Mouse (Mus musculus): ENCODE results near the gene Galnt16.
A peak's percentile ranks its signal among the peaks of the same experiment; 100 is the strongest.

Gene Galnt16

GRCm38 (mm10) chr12:80601597-80602269 lies 83.7 kb downstream of the Galnt16 start:
- peak; percentile 41 to 56 for DNase-seq

DNA sequence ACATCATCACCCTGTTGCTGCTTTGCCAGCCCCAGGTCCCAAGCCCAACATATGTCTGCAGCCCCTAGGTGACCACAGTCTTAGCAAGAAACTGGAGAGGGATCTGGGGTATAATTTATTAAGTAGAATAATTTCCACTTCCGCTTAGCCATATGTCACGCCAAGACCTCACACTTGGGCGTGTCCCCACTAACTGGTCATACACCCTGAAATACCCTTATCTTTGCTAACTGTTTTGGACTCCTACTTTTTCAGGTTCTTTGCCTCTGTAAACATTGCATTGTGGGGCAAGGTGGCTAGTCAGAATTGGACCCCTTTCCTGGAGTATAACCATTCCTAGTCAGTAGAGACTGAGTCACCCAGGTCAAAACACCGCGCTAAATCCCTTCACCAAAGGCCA lies 84.4 kb downstream of the Galnt16 start:
- no peak for DNase-seq

GRCm38 (mm10) chr12:80603566-80603965 lies 85.5 kb downstream of the Galnt16 start:
- peak; percentile 64 to 76 for DNase-seq

- DNase-seq, result no peak
These were observed 86.1 kb downstream of the Galnt16 start for GRCm38 (mm10) chr12:80604218-80604617.

DNA sequence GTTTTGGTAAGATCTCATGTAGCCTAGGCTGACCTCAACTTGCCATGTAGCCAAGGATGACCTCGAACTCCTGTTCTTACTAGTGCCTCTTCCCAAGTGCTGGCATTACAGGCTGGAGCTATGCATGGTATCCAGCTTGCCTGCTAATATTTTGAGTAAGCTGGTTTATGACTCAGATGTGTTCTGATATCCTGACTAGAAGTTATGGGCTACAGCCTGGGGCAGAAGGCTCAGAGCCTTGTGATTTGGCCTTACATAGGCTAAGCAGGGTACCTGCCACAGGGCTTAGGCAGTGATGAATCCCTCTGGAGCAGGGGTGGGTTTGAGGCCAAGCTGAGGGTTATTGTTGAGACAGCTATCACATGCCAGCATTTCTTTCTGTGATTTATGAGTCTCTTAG lies 90.5 kb downstream of the Galnt16 start:
- DNase-seq, result no peak

DNA sequence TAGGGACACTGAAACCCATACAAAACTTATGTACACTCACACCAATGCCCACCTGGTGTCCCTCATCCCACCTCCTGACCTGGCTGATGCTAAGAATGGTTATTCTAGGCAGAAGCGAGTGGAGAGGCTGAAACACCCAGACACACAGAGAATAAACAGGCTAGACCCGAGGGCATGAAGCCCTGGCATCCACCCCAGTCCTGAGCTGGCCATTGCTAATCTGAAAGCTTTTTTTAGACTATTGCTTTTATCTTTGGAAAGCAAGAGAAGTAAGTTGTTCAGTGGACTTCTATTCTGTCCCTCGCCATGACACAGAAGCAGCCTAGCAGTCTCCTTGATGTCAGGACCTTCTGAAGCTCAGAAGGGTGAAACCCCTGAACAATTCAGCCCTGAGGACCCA lies 91.9 kb downstream of the Galnt16 start:
- no peak for DNase-seq

DNA sequence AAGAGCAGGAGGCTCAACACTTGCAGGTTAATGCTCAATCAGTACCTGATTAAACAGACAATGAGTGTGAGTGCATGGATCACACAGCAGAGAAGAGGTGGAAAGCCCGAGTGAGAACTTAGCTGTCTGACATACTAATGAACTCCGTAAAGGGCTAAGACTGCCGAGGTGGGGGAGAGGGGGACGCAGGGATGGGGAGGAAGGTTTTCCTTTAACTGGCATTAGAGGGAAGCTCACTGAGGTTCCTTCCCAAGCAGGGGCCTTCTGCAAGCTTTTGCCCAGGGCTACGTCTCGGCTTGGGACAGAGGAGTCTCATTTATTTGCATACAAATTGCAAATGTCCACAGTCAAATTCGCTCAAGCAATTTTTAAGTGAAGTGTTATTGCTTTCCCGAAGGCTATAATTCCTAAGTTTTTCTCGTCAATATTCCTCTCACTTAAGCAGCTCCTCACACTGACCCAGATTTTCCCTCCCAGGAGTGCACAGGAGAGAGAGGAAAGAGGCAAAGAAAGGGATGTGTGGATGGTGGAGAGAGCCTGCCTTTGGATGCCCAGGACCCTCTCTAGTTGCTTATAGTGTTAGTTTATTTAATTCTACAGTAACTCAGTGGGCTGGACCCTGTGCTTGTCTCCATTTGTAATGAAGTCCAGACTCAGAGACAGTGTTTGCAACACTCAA lies 94.2 kb downstream of the Galnt16 start:
- DNase-seq, result no peak

DNA sequence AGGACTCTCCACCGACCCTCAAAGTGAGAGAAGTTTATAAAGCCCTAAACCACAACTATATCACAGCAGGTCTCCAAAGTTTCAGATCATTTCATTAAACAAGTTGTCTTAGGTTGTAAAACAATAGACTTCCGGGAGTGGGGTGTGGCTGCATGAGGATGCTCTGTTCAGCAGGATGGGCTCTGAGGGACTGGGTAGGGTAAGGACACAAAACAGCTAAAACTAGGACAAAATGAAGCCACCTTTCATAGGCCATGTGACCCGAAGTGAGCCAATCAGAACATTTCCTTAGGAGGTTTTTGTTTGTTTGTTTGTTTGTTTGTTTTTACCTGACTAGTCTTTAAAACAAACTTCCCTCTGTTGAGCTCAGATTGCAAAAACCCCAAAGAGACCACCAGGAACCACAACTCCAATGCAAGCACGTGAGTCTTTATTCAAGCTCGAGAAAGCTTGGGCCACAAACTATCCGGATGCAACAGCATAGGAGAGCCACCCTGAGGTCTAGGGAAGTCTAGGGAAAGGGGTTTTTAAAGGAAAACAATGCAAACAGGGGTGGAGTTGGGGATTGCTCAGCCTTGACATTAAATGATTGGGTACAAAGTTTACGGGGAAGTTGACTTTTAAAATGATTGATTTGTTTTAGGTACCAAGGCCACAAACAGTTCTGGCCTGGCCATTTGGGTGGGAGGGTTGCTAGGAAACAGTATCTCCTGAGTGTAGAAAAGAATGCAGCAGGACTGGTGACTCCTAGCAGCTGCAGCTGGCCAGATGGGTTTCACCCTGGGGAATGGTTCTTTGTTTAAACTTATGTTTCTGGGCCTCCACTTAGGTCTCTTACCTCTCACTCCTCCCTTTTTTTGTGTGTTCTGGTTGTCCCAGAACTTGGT lies 97.5 kb downstream of the Galnt16 start:
- DNase-seq, result no peak

- no peak for DNase-seq
These were observed 102.4 kb downstream of the Galnt16 start for GRCm38 (mm10) chr12:80620501-80620900.

DNA sequence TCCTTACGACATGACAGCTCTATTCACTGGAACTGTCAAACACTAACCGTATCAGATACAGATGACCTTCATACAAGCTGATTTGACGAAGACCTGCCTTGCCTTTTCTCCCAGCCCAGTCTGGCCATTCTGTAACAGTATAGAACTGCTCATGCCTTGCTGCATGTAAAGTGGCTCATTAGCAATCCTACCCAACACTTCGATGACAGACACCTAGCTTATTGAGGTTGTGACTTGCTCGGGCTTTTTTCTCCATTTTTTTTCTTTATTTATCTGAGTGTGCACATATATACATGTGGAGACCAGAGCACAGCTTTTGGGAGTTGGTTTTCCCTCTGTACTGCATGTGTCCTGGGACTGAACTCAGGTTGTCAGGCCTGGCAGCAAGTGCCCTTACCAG lies 113.7 kb downstream of the Galnt16 start:
- no peak for DNase-seq

DNA sequence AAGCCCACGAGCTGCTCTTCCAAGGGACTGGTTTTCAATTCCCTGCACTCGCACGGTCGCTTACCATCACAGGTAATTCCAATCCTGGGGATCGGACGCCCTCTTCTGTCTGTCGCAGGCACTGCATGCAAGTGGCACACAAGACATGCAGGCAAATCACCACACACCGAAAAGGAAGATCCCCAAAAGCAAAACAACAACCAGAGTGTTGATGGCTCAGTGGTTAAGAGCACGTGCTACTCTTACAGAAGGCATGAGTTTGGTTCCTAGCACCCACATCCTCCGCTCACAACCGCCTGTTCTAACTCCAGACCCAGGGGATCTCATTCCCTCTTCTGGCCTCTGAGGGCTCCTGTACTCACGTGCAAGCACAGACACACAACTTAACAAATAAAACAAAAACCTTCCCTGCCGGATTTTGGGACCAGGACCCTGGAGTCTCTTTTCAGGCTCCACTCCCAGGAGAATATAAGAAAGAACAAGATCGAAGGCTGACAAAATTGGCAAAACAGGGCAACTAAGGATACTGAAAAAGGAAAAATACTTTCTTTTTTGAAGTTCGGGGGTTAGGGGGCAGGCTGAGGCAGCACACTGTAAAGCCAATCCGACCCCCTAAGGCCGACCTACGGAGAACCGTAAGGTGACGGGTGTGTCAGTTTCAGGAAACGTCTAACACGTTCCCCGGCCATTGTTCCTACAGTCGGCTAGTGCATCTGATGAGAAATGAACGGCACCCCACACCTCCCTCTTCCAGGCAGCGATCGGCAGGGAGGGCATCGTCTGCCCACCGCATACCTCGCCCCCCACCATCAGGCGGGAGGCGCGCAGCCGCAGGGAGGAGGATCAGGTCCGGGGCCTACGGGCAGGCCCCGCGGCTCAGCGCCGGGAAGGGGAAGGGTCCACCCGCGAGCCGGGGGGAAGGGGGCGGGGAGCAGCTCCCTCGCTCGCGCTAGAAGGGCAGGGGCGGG lies 124.9 kb downstream of the Galnt16 start:
- DNase-seq, result peak; percentile 66 to 76

DNA sequence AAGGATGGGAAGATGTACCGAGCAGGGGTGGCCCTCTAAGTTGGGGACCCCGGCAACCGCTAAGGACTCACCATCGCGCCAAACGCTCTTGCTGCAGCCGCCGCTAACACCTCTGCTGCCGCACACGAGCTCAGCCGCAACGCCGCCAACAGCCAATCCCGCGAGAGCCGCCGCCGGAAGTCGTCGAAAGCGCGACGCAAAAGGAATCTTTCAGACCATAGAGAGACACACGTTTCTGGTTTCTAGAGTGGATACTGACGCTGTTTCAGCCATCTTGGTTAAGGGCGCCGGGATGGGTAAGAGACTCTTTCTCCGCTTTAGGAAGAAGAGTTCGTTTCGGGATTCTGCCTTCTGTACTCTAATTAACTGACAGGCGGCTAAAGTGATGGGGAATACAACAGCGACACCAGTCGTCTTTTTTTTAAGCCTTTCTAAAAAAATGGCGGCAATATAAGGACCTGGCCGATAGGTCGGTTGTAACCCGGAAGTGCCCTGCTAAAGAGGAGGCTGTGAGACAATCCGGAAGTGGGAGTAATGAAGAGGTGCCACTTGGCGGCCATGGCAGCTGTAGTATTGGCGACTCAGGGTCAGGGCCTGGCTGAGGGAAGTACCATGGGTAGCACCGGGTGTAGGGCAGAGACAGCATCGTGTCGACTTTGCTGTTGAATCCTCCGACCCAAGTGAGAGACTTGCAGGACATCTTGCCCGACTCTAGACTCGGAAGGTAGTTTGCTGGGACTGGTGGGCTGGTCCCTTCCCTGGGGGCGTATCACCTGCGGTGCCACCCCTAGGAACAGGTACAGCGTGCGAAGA lies 125.8 kb downstream of the Galnt16 start, which contains the start of the genes Slc39a9 and Erh:
Slc39a9 (plus strand) TSS at position 191 of the 813 bp plus-strand sequence.
Erh (minus strand) TSS at position 649 of the 813 bp plus-strand sequence.
- DNase-seq, result peak; percentile 94 to 96

- DNase-seq, result no peak
These were observed 126.4 kb downstream of the Galnt16 start for GRCm38 (mm10) chr12:80644506-80644868.

- no peak for DNase-seq
These were observed 128.3 kb downstream of the Galnt16 start for GRCm38 (mm10) chr12:80646377-80646776.

GRCm38 (mm10) chr12:80653951-80654658 lies 136.0 kb downstream of the Galnt16 start:
- peak; percentile 34 to 46 for DNase-seq

DNA sequence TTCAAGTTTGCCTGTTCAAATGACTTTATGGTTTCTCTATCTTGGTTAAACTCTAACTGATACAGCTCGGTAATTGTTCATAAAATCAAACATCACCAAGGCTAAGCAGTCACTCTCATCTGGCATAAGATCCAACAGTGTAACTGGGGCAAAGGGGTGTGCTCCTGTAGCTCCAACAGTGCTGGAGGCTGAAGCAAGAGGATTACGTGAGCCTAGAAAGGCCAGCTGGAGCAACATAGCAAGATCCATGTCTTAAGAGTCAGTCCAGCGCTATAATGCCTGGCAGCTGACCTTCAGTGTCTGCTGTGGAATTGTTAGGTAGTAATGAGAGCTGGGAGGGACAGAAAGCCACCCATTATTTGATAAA lies 136.6 kb downstream of the Galnt16 start:
- no peak for DNase-seq

DNA sequence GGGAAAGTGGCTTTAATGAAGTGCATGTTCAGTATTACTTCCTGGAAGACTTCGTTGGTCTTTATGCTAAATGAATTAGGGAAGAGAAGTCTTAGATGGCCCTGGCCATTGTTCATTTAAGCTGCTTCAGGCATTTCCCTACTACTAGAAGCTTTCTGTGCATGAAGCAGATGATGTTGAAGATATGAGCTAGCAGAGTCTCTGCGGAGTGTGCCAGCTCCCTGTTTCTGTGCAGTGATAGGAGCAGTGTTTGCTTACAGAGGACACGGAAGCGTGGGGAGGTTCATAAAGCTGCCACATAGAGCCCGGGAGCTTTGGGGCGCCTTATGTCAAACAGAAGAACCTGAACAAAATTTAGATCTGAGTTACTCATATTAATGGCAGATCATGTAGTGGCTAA lies 140.6 kb downstream of the Galnt16 start:
- no peak for DNase-seq

GRCm38 (mm10) chr12:80662322-80662721 lies 144.2 kb downstream of the Galnt16 start:
- DNase-seq, result no peak

DNA sequence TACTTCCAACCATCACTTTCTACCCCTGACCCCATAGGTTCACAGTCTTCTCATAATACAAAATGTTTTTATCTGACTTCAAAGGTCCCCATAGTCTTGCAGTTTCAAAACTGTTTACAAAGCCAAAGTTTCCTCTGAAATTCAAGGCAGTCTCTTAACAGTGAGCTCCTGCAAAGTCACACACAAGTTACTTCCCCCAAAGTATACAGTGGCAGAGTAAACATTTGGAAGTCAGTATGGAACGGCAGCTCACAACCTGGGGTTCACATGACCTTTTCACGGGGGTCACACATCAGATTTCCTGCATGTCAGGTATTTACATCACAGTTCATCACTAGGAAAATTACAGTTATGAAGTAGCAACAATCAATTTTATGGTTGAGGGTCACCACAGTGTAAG lies 145.9 kb downstream of the Galnt16 start:
- no peak for DNase-seq

DNA sequence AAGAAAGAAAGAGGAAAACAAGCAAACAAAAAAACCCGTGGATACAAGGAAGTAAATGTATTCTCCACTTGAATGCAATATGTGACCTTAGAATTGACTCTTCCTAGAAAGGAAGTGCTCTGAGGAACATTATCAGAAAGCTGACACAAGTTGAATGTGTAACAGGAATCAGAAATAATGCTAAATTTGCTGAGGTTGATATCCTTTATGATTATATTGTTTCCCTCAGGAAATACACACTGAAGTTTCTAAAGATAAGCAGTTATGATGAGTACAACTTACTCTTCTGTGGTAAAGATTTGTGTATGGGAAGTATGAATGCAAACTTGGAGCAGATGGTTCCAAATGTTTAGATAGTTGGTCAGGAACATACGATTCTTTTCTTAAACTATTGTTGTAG lies 150.3 kb downstream of the Galnt16 start:
- no peak for DNase-seq

GRCm38 (mm10) chr12:80673170-80673569 lies 155.1 kb downstream of the Galnt16 start:
- DNase-seq, result peak; percentile 74 to 84
